Mouse (Mus musculus) stomach, postnatal 0 days (tissue): ENCODE measurements at regions not wholly inside any gene's neighbourhood (a gene's known extent, or its start where the extent isn't known, plus 50 kb on each side); places are given as distances from the start of the nearest gene placed in this dataset.

Source experiments
- CTCF ChIP-seq: IDR thresholded peaks from 2 replicates; pipeline ENCODE4 v1.5.1; 2016; ENCODE audit warnings: antibody characterized with exemption, low read depth, mild to moderate bottlenecking, moderate library complexity
- EP300 ChIP-seq: optimal IDR thresholded peaks from 2 replicates; pipeline ENCODE3; 2016; ENCODE audit warnings: antibody characterized with exemption

GRCm38 (mm10) chr10:3649983-3650382, 90.2 kb upstream of the Plekhg1 start:
- TF ChIP-seq CTCF (no peak), EP300 (no peak)
